Mouse (Mus musculus): ENCODE data around the gene Vamp3.
A peak's percentile ranks its signal among the peaks of the same experiment; 100 is the strongest.

Gene Vamp3

DNA sequence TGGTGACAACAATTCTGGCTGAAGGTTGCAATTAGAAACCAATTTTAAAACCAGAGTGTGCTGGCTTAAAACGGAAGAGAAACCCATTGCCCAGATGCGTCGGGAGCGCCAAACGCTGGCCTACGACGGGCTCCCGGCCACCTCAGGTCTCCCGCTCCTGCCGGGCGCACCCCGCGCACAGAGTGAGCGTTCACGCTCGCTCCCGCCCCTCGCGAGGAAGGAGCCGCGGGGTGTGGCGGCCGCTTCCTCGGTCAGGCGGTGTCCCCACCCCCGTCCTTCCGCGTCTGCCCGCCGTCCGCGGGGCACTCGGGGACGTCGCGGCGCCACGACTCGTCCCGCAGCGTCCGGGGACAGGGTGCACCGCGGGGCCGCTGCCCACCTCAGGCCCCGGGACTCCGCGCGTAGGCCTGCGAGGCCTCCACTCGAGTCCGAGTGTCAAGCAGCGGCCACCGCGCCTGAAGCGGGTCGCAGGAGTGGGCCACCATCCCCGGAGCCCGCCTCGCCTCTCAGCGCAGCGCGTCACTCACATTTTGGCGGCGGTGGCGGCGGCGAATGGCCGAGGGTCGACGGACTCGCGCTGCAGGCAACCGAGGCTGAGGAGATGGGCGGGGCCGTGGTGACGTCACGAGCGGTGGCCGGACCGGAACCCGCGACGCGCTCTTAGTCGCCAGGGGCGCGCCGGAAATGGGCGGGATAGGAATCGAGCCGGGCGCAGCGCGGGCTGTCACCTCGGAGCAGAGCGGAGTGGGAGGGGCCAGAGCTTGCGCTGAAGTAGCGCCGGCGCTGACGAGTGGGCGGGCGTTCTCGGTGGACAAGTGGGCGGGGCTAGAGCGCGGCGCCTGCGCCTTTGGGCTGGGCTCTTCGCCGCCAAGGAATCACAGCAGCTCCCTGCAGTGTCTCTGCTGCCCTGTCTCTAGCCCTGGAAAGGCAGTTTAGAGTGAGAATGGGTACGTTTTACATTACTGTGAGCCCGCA, at the start of gene Vamp3:
Vamp3 (minus strand) TSS at position 617 of the 975 bp plus-strand sequence.
- peak; percentile 98 for DNase-seq

DNA sequence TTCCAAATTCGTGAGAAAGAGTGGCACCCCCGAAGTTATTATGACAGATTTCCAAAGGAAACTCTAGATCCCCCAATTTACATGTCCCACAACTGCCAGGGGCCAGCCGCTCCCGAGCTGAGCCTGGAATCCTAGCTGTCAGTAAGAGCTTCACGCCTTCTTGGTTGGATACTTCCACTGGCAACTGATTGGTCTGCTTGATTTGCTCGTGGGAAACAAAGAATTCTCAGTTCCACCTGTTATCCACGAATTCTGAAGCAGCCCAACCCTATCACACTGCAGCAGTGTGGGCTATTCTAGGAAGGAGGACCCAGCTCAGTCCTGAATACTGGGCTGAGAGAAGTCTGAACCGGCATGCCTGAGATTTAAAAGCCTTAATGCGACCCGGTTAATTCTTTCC, 48.7 kb upstream of the Vamp3 start:
- no peak for DNase-seq

DNA sequence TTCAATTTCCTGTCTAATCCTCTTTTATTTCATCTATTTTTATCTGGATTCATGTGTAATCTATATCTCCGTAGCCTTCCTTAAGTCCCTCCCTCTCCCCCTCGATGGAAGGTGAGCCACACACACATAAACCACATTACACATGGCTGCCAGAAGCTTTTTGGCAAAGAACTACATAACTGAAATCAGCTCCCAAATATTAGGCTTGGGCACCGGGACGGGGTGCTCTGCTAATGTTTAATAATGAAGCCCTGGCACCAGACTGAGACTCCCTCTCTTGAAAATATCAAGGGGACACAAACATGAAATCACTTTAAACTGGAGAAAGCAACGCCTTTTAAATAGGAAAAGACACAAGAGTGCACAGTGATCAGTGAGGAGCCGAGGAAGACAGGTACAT, 48.1 kb upstream of the Vamp3 start:
- no peak for DNase-seq

DNA sequence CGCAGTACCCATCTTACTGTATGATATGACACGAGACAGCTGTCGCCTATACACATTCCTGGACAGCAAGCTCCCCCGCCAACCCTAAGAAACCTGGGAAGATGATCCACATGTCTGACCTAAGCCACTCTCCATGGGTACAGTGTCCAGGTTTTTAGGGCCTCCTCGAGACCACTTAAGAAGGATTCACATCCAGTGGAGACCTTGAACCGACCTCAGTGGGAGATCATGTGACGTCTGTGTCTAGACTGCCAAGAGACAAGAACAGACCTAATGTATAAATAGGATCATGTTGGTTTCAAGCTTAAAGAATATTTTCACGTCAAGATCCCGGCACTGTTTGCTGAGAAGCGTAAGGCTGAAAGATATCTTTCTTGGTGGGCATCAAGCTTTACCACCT, 46.4 kb upstream of the Vamp3 start:
- DNase-seq, result no peak

DNA sequence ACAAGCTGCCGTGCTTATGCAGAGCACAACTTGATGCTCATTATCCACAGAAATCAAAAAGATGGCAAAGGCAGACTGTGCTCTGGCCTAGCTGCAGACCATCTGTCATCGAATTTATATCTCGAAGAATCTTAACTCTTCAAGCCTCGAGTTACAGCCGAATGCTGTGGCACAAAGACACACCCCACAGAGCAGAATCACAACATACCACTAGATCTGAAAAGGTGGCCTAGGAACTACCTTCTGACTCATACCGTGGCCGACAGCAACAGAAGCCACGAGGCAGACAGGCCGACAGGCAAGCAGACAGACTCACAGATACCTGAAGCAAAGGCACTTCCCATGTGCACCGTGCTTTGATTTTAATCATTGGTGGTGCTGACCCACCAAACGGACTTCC, 45.9 kb upstream of the Vamp3 start:
- DNase-seq, result no peak

DNA sequence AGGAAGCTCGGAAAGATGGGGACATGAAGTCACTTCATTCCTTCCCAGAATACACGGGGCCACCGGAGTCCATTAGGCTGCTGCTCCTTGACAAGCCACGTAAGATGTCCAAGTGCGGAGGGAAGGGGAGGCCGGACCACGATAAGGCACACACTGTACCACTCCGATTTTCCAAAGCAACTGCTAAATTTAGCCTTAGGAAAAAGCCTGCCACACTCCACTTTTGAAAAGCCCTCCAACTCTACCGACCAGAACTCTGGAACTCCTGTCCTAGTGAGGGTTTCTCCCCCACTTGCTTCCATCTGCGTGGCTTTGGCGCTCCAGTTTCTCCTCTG, 39.3 kb upstream of the Vamp3 start:
- no peak for DNase-seq

DNA sequence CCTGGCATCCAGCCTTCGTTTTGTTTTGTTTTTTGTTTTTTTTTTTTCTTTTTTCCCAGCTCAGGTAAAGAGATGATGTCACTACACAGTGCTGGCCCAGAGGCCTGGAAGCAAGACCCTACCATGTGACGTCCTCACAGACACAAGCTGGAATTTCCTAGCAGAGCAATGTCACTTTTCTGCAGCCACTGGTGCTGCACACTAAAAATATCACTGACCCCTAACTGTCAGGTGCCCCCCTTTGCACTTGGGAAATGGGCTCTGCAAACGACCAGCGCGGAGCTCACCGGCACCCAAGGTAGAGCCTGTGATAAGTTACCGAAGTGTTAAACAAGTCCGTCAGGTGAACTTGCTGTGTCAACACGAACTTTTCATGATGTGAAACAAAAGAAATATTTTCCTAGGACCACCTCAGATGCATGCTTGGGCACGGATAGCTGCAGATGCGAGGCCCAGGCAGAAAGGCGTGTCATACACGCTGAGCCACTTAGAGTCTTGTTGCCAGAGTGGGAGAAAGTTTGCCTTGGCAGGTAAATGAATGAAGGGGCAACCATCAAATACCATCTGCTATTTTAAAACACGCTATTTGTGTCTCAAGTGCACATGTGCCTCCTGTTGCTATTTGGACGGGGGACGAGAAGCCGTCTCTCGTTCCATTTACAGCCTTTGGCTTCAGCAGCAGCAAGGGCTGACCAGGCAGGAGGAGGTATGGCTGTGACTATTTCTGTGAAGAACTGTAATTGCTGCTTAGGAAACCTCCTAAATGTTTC, 38.8 kb upstream of the Vamp3 start:
- no peak for DNase-seq

DNA sequence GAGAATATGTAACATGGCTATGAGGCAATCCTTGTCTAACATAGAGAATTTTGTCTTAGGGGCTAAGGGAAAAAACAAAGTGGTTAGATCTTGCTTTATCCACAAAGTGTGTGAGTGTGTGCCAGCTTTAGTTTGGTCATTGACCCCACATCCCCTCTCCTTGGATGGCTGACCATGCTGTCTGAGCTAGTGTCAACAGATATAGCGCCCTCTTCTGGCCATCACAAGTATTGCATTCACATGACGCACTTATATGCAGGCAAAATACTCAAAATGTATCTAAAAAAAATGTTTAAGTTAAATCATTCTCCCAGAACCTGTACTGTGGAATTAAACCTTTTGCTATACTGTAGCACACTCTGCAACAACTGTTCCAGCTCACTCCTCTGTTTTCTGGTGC, 37.4 kb upstream of the Vamp3 start:
- DNase-seq, result peak; percentile 68

DNA sequence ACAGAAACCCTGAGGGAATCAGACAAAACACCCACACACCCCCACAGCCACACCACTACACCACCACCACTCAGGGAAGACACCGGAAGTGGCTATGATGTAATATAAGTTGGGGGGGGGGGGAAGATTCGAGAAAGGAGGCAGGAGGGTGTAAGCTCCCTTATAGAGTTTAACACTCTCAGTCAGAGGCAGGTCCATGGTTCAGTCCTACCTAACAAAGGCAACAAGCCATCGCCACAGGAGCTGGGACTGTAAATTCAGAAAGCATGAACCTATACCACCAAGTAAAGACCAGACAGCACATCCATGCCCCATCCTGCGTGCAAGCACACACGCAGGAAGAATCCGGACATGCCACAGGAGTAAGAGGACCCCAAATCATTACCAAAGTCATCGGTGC, 31.5 kb upstream of the Vamp3 start, which contains the start of gene Gm13090:
Gm13090 (plus strand) TSS at position 301 of the 400 bp plus-strand sequence.
- DNase-seq, result no peak

DNA sequence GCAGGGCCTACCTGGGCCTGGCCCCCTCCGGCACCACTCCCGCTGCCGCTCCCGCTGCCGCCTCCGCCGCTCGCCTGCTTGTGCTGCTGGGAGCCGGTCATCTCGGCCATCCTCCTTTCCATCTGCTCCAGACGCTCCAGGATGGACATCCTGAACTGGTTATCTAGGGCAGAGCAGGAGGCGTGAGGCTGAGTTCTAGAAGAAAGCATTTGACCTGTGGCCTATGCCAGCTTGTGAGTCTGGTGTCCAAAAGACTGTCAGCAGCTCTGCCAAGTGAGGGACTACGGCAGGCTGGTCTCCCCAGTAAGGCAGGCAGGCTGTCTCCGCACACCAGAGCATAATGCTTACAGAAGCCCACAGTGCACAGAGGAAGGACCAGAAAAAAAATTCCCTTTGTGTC, 31.1 kb upstream of the Vamp3 start:
- no peak for DNase-seq

DNA sequence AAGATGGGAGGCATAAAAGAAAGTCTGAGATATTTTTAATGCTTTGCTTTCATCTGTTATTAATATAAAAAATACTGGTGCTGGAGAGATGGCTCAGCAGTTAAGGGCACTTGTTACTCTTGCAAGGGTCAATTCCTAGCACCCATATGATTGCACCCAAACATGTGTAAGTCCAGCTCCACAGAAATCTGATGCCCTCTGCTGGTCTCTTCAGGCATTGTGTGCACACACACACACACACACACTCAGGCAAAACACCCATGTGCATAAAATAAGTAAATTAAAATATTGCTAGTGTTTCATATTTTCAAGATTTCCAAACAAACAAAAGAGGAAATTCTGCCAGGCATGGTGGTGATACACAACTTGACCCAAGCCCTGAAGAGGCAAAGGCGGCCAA, 29.6 kb upstream of the Vamp3 start:
- DNase-seq, result no peak

DNA sequence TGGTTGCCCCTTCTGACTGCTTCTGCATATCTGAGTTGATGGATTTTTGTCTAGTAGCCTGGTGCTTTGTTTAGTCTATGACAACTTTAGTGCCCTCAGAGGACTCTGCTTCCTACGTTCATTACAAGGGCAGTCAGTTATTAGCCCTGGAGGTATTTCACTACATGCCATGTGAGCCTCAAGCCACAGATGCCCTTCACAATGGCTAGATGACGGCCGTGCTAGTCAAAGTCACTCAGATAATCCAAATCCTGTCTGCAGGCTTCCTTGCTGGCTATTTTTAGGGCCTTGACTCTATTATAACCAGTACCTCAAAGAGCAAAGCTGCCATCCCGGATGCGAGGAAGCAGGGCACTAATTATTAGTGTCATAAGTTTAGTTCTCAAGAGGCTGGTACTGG, 25.3 kb upstream of the Vamp3 start:
- no peak for DNase-seq

DNA sequence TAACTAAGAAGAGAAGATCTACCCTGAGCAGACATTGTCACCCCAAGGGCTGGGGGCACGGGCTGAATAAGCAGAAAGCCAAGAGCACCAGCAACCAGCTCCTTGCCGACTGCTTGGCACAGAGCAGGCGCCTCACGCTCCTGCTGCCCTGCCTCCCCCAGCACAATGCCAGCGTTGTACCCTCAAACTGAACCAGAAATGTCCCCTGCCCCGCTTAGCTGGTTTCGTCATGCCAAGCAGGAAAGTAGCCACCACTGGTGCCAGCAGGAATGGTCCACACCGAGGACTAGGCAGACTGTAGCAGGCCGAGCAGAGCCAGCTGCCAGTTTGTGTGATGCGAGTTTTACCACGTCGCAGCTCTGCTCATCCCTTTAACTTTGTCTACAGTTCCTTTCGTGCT, 24.2 kb upstream of the Vamp3 start:
- no peak for DNase-seq

DNA sequence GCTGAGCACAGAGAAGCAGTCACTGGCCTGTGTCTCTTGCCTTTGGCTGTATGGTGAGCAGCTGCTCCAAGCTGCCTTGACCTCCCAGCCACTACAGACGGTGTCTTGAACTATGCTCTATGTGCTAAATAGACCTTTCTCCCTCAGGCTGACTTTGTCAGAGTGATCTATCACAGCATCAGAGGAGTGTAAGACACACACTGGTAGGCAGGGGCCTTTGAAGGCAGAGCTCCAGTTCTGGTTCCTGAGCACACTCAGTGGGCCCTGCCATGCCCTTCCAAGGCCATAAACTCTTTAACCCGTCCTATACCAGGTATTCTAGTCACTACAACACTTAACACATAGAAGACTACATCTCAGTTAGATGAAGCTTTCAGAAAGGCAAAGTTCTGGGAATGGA, 23.6 kb upstream of the Vamp3 start:
- no peak for DNase-seq

DNA sequence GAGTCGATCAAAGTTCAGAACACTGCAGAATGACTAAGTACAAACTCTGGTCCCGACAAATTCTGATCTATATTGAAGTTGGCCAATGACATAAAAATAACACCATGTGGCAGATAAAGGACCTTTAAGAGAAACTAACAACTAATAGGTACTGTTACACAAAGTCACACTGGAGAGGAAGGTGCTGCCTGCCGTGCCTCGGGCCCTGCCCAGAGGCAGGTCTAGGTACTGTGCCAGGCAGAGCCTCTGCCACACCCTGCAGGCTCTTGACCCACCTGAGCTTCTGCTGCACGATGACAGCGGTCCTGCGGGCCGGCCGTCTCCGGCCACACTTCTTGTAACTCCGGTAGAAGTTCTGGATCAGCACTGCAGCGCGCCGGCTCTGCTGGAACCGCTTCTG, 17.1 kb upstream of the Vamp3 start:
- DNase-seq, result no peak

DNA sequence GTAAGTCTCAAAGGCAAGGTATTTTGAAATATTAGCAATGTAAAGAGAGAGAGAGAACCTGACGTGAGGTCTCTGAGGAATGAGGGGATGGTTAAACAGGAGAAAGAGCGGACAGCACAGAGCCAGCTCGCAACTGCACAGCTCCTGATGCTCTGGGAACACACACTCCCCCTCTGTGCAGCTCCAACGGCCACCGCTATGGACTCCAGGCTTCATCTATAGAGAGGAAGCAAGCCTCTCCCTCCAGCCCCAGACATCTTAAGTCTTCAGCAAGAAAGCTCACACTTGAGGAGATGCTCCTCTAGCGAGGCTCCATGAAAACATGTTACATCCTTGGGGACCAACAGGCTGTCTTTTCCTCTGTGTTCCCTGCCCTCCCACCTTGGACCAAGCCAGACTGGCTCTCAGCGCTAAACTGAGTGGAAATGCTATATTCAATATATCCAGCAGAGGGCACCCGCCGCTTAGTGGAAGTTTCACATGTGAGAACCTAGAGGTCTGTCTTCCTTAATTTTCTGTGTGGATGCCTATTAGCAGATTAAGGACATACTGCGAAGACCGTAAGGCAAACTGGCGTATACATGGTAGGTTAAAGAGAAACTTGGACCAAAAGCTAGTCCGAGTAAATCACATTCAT, 15.5 kb upstream of the Vamp3 start:
- peak; percentile 82 for DNase-seq

DNA sequence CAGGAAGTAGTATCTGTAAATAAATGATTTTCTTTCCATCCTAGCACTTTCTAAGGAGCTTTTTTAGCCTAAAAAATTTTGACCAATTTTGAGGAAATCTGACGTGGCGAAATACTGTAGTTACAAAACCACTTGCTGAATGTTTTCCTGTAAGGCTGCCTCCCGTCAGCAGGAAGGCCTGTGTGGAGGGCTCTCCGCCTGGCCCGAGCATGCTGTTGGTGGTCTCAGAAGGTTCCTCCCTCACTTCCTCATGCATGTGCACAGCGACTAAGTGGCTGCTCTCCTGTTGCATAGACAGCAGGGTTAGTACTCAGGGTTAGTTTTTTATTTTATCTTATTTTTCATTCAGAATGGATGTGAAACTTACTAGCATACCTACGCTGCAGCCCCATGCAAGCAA, 13.2 kb upstream of the Vamp3 start:
- no peak for DNase-seq

DNA sequence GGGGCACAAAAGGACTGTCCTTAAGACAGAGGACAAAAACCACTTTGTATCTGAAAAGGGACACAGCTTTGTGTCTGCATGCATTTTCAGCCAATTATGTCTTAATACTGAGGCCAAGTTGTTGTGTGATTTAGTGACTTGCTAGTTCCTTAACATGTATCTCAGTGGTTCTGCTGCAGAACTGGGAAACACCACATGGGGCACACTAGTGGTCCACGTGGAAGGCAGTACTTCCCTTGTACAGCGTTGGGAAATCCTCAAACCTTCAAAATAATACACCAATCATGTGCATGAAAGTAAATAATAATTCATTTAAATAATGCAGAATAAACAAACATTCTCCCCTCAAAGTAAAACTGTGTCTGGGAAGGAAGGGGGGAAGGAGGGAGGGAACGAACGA, 11.0 kb upstream of the Vamp3 start:
- no peak for DNase-seq

DNA sequence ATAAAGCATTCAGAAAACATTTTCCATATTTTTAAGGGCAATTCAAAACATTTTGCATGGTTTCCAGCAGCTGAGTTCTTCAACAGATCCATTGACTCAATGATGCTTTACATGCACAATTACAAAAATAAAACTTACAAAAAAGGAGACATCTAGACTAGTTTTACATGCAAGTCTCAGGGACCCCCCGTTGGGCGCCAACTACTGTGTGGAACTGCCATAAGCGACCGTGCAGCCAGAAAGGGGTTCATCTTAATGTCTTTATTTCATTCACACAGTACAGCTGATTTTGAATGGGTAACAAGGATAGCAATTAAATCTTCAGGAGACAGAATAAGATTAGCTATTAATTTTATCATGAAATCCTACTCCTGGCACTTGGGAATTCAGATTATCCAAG, 1.8 kb upstream of the Vamp3 start:
- DNase-seq, result no peak

DNA sequence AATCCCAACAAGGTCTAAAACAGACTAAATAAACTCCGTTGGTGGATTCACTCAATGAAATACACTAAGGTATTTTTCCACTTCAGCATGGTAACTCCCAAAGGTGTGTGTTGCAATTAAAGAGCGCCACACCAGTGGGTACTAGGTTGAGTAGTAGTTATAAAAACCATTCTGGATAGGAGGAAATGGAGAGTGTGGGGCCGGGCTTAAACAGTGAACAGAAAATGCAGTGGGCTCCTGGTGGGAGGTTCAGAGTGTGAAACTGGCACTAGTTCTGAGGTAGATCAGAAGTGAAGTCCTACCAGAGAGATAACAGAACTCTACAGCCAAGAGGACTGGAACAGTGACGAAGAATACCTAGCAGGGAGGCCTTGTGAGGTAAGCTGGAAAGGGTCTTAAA, 871 bp upstream of the Vamp3 start:
- DNase-seq, result no peak

DNA sequence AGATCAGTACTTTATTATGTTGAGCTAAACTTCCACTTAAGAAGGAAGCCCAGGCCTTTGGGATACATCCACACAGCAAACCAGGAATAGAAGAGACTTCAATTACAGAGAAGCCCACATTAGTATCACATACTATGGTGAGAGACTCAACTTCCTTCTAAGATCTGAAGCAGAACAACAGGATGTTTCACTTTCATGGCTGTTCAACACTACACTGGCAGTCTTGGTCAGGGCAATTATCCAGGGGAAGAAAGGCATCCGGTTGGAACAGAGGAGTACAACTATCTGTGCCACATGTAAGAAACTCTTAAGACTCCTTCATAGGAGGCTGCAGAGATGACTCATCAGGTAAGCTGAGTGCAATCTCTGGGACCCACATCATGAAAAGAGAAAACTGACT, 6.6 kb downstream of the Vamp3 start:
- DNase-seq, result no peak

DNA sequence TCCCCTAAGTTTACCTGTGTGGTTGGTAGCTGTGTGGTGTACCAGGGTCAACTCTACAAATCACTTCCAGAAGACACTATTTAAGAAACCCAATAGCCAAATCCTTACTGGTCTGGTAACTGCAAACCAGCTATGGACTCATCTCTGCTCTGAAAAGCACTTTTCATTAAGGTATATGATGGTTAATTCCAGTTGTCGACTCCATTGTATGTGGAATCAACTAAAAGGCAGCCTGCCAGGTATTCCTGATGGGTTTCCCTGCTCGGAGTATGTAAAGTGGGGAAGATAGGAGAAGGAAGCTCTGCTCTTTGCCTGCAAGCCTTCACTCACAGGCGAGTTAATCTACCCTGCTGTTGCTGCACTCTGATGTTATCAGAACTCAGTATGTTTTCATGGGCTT, 11.2 kb downstream of the Vamp3 start:
- DNase-seq, result no peak

DNA sequence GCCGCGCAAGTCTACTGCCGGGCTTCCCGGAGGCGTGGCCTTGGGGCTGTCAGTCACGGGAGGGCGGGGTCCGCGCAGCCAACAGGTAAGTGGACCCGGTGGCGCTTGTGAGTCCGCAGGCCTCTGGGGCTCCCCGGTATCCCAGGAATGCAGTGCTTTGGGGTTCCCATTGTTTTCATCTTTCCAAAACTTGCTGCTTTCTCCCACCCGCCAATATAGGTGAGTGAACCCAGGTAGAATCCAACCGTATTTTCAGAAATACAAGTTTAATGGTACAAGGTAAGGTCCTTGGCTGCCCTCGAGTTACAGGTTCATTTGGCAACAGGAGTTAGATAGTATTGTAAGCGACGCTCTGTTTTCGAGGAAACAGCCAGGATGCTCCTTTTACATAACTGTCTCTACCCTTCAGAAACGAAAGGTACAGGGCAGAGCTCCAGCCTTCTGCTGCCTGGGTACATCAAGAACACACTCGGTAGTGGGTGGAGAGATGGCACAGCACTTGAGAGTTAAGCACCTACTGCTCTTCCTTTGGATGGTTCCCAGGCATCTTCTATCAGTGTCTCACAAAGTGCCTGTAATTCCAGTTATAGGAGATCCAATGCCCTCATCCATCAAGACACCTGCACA, 12.7 kb downstream of the Vamp3 start:
- no peak for DNase-seq
